Mouse (Mus musculus) embryonic facial prominence, embryonic 15.5 days (tissue): Measurements from ENCODE around the gene Nudt8. TPM values are rescaled to one million over a fixed set of nuclear protein-coding genes. Genes with fewer than 3 reads are reported as not detected.
"Not testable (repeated sequence)": the region's sequence is repeated elsewhere in the genome, so short reads cannot be mapped to it uniquely, and the experiment has no call there.

Source experiments
- ATAC-seq: fragments of 200-750 bp; cut with Nextera tagmentation; 2 replicates; pipeline ENCODE4 v1.8.0; 2017; ENCODE audit warnings: low read depth, moderate TSS enrichment; ENCODE audit not compliant: insufficient number of reproducible peaks, low FRiP score, low TSS enrichment
- H3K27ac ChIP-seq: fragments of 300-500 bp; sonication (generic); replicated peaks from 2 replicates; pipeline ENCODE4 v1.5.1; 2015; ENCODE audit warnings: mild to moderate bottlenecking, inconsistent platforms
- H3K27me3 ChIP-seq: fragments of 300-500 bp; sonication (generic); 2 replicates; pipeline ENCODE4 v1.6.1; 2015; ENCODE audit warnings: inconsistent platforms
- H3K36me3 ChIP-seq: fragments of 300-500 bp; sonication (generic); 2 replicates; pipeline ENCODE4 v1.6.1; 2015; ENCODE audit warnings: mild to moderate bottlenecking, inconsistent platforms
- H3K4me1 ChIP-seq: fragments of 300-500 bp; sonication (generic); 2 replicates; pipeline ENCODE4 v1.6.1; 2015; ENCODE audit warnings: inconsistent platforms
- H3K4me2 ChIP-seq: fragments of 300-500 bp; sonication (generic); replicated peaks from 2 replicates; pipeline ENCODE4 v1.6.1; 2015; ENCODE audit warnings: mild to moderate bottlenecking, inconsistent platforms
- H3K4me3 ChIP-seq: fragments of 300-500 bp; sonication (generic); replicated peaks from 2 replicates; pipeline ENCODE4 v1.5.1; 2015; ENCODE audit warnings: mild to moderate bottlenecking, inconsistent platforms
- H3K9ac ChIP-seq: fragments of 300-500 bp; sonication (generic); 2 replicates; pipeline ENCODE4 v1.6.1; 2015; ENCODE audit warnings: inconsistent platforms
- H3K9me3 ChIP-seq: fragments of 300-500 bp; sonication (generic); replicated peaks from 2 replicates; pipeline ENCODE4 v1.6.1; 2016; ENCODE audit warnings: inconsistent platforms
- WGBS: fragments of 180-500 bp; shearing (Covaris S2); methylation state at CpG from one replicate; pipeline ENCODE4 v1.1.7; 2015; 5-methylcytosine and 5-hydroxymethylcytosine counted together
- polyA plus RNA-seq: library from polyadenylated mRNA; unstranded; fragments of >200 nt; fragmentation: Nextera tagmentation; extraction: Ambion mirVana; gene quantifications from 2 replicates; pipeline ENCODE4 v1.2.1, GENCODE M21; 2015

Nudt8 gene
- polyA plus RNA-seq, 1 experiment from 2014 or later = 35.8 TPM

DNA sequence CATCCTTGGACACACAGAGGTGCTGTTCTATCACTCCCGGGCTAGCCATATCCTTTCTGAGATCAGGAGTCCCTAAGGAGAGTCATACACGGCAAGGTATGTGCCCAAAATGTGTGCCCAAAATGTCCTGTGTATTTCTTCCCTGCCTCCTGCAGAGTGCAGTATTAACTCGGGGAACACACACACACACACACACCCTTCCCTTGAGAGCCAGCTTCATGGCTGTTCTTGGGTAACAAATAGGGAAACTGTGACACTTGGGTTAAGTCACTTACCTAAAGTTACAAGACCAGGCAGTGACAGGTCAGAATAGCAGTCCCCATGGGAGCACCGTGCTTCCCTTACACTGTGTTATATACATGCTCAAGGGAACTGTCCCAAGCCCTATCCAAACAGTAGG, 36.4 kb upstream of the Nudt8 start:
- Histone ChIP-seq H3K9me3 (no peaks in the 10 kb centered on the region), H3K27me3 (no peaks in the 10 kb centered on the region), H3K4me3 (no peak overlapping the region), H3K9ac (no peak overlapping the region), H3K4me1 (no peaks in the 10 kb centered on the region), H3K4me2 (no peak overlapping the region), H3K27ac (no peak overlapping the region), H3K36me3 (no peaks in the 10 kb centered on the region)
- no peak for ATAC-seq
- WGBS = 69% methylated on average over 4 of the region's 4 CpGs

DNA sequence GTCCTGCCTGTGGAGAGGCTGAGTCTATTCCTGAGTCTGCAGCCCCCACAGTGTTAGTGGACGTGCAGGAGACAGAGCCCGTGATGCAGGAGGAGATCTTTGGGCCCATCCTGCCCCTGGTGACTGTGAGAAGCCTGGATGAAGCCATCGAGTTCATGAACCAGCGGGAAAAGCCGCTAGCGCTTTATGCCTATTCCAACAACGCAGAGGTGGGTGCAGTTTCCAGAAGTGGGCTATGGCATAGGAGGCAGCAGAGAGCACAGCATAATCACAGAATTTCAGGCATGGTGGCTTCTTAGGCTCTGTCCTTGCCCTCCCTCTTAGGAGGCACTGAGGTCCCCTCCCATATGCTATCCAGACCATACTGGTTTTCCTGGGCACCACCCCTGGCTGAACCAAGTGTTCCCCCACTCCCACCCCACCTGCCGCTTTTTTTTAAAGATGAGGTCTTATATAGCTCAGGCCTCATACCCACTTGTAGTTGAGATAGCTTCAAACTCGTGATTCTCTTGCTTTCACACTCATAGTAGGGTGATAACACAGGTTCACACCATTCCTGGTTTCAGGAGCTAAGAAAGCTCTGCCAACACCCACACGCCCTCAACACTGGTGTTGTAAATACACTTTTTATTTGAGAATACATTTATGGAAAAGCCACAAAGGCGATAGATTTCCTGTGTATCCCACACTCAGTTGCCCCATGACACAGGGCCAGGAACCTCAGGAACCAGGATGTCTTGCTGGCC, 33.9 kb upstream of the Nudt8 start:
- Histone ChIP-seq H3K4me1 (0 out of 2 replicates have a peak, but pooled peaks cover 1% of the 10 kb centered on the region), H3K4me2 (no peak overlapping the region), H3K9me3 (no peaks in the 10 kb centered on the region), H3K4me3 (no peak overlapping the region), H3K27me3 (no peaks in the 10 kb centered on the region), H3K9ac (no peak overlapping the region), H3K36me3 (no peaks in the 10 kb centered on the region), H3K27ac (no peak overlapping the region)
- ATAC-seq = no peak
- WGBS = 70% methylated on average over 11 of the region's 11 CpGs

DNA sequence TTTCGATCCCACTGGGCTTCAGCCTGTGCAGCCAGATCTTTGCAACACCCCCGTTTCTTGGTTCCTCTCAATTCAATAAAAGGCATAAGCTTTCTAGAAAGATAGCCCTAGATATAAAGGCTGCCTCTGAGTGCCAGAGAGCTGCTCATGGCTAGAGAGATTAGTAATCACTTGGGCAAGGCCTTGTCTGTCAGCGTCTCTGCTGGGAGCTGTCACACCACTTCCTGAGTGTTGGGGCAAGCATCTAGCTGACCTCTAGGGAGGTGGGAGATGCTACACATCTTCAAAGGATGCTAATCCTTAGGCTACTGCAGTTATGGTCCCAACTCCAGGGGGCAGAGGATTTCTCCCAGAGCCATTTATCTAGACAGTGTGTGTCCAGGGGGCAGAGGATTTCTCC, 33.1 kb upstream of the Nudt8 start:
- H3K4me1 ChIP-seq = peaks cover 6% of the 10 kb centered on the region; the same call in 1 of the 2 replicates
- no peak for ATAC-seq
- no peaks in the 10 kb centered on the region for H3K36me3 ChIP-seq
- no peaks in the 10 kb centered on the region for H3K27me3 ChIP-seq
- no peaks in the 10 kb centered on the region for H3K9me3 ChIP-seq
- no peak overlapping the region for H3K4me2 ChIP-seq
- H3K9ac ChIP-seq = no peak overlapping the region
- H3K27ac ChIP-seq = no peak overlapping the region
- no peak overlapping the region for H3K4me3 ChIP-seq
- WGBS = 56% methylated on average over 3 of the region's 3 CpGs

DNA sequence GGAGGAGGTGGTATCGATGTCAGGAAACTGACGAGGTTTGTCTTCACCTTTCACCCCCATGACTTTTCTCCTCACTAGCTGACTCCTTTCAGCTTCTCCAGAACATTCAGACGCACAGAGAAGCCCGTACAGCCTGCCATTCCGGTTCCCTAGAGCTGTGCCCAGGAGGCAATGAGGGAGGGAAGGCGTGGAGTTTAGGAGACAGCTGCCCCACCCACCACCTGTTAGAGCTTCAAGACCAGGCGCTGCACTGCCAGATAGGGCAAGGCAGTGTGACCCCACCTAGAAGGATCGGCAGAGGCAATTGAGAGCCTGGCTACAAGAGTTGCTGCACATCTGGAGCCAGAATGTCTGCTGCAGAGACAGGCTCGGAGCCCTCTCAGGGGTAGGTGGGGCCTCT, 28.2 kb upstream of the Nudt8 start, which contains the start of gene Aldh3b2:
Gene Aldh3b2, plus strand, starts transcription at position 100 of the 400 bp plus-strand sequence.
- 19% methylated on average over 9 of the region's 9 CpGs for WGBS
- Histone ChIP-seq H3K4me3 (no peak within 1 kb of the TSS), H3K4me1 (peaks cover 12% of the 10 kb centered on the region), H3K27me3 (no peaks in the 10 kb centered on the region), H3K9me3 (no peaks in the 10 kb centered on the region), H3K4me2 (peak within 1 kb of the TSS; percentile 12; the same call in 1 of the 2 replicates), H3K27ac (peak within 1 kb of the TSS; percentile 65), H3K36me3 (no peaks in the 10 kb centered on the region), H3K9ac (no peak within 1 kb of the TSS)
- ATAC-seq = peak; percentile 40; the same call in 1 of the 2 replicates

DNA sequence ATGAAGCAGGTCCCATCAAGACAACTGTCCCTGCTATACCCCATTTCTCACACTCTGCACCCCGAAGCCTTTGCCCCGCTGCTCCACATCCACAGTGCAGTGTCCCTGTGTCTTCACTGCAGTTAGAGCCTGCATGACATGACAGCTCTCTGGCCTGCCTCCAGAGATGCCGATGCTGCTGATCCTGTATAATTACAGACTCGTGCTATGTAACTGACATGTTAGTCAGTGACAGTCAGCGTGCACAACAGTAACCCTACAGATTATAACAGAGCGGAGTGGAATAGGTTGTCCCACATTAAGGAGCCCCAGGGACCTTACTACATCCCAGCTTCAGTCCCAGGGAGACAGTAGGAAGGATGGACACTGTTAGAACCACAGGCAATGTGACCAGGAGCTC, 25.8 kb upstream of the Nudt8 start:
- H3K4me1 ChIP-seq = peaks cover 12% of the 10 kb centered on the region
- not testable (repeated sequence) for H3K9me3 ChIP-seq, H3K9ac ChIP-seq, H3K27me3 ChIP-seq, H3K4me3 ChIP-seq, H3K4me2 ChIP-seq, ATAC-seq, H3K36me3 ChIP-seq, H3K27ac ChIP-seq
- WGBS = 58% methylated on average over 6 of the region's 6 CpGs

DNA sequence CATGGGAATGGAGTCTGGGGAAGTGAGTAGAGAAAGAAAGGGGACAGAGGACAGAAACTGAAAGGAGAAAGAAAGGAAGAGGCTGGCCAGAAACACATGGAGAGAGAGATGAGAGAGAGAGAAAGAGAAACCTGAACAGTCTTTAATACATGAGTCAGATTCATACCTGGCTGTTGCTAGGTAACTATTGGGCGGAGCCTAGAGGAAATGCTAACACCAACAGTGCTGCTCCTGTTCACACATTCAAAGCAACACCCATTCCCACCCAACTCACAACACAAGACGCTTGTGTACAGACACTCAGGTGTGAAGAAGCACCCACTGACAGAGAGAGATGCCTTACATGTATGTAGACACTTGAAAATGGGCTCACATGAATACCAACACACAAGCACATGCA, 24.5 kb upstream of the Nudt8 start:
- Histone ChIP-seq H3K36me3 (no peaks in the 10 kb centered on the region), H3K9ac (no peak overlapping the region), H3K4me3 (no peak overlapping the region), H3K27me3 (no peaks in the 10 kb centered on the region), H3K4me2 (no peak overlapping the region), H3K4me1 (peaks cover 16% of the 10 kb centered on the region), H3K27ac (no peak overlapping the region), H3K9me3 (no peaks in the 10 kb centered on the region)
- ATAC-seq = no peak
- WGBS = 55% methylated on average over 2 of the region's 2 CpGs

DNA sequence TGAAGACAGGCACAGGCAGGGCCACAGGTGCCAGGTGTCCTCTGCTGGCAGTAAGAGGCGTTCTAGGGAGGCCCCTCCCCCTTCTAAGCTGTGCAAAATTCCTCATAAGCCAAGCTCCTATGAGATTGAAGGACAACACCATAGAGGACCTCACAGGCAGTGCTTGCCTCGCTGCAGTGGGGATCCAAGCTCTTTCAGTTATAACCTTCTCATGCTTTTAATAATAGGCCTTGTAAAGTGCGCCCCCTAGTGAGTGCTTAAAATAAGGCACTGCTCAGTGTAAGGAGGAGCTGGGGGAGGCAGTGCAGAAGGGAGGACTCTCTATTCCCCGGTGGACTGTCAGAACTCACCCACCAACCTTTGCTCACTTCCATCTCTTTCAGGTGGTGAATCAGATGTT, 20.1 kb upstream of the Nudt8 start:
- WGBS = 11% methylated on average over 4 of the region's 4 CpGs
- no peaks in the 10 kb centered on the region for H3K9me3 ChIP-seq
- H3K27ac ChIP-seq = no peak overlapping the region
- ATAC-seq = peak; percentile 70
- no peak overlapping the region for H3K4me3 ChIP-seq
- H3K4me1 ChIP-seq = peaks cover 8% of the 10 kb centered on the region
- H3K4me2 ChIP-seq = no peak overlapping the region
- H3K27me3 ChIP-seq = no peaks in the 10 kb centered on the region
- H3K9ac ChIP-seq = no peak overlapping the region
- H3K36me3 ChIP-seq = no peaks in the 10 kb centered on the region

DNA sequence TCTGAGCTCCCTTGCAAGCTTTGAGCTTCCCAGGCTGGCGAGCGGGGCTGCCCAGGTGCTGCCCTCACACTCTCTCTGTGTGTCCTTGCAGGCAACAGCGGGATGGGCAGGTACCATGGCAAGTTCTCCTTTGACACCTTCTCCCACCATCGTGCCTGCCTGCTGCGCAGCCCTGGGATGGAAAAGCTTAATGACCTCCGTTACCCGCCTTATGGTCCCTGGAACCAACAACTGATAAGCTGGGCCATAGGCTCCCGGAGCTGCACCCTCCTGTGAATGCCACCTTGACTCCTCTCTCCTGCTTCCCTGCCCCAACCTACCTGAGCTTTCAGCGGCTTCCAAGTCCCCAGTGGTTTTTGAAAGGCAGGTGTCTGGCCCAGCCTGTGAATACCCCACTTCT, 19.5 kb upstream of the Nudt8 start:
- Histone ChIP-seq H3K27me3 (no peaks in the 10 kb centered on the region), H3K4me1 (peaks cover 8% of the 10 kb centered on the region), H3K4me3 (no peak overlapping the region), H3K9me3 (no peaks in the 10 kb centered on the region), H3K4me2 (no peak overlapping the region), H3K27ac (no peak overlapping the region), H3K9ac (no peak overlapping the region), H3K36me3 (no peaks in the 10 kb centered on the region)
- ATAC-seq = no peak
- WGBS = 78% methylated on average over 9 of the region's 9 CpGs

DNA sequence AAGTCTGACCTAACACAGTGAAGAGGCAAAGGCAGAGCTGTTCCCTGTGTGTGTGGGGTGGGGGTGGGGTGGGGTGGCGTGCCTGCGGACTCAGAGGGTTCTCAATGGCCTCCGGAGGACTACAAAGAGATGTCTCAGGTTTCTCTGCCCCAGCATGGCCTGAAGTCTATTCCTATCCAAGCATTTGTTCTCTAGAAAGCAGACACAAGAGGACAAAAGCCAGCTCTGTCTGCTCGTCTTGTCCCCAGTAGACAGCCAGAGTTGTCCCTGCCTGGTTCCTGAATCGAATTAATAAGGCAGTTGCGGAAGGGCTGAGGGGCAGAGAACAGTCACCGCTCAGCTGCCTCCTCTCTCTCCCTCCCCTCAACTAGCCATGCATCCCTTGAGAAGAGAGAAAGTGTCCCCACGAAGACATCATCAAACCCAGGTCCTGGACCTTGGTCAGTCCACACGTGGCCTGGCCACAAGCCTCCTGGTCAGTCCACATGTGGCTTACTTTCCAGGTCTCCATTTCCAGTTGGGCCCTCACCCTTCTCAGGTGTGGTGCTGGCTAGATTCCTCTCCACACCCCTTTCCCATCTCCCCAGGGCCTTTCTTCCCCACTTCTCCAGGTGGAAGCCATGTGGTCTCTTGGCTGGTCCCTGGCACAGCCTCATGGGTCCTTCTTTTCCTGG, 16.7 kb upstream of the Nudt8 start:
- no peaks in the 10 kb centered on the region for H3K9me3 ChIP-seq
- H3K4me3 ChIP-seq = no peak overlapping the region
- no peaks in the 10 kb centered on the region for H3K36me3 ChIP-seq
- H3K4me2 ChIP-seq = no peak overlapping the region
- 36% methylated on average over 9 of the region's 9 CpGs for WGBS
- 0 out of 2 replicates have a peak overlapping the region, but pooled peaks have one; percentile 6 for H3K27ac ChIP-seq
- no peak overlapping the region for H3K9ac ChIP-seq
- peaks cover 20% of the 10 kb centered on the region for H3K4me1 ChIP-seq
- no peak for ATAC-seq
- H3K27me3 ChIP-seq = no peaks in the 10 kb centered on the region

DNA sequence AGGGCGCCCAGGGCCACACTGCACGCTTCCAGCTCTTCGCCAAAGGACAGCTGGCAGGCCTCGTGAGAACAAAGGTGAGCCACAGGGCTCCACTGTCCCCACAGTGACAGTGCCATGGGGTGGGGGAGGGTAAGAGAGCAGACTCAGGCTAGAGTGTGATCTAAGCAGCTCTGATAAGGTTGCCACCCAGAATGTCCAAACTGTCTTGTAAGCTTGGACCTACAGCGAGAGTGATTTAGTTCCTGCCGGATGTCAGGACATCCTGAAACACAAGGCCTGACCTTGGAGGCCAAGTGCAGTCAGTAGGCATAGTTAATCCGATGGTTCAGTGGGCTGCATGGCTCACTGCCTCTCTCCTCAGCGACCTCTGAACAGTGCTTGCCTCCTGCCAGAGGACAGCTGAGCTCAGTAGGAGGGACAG, 15.1 kb upstream of the Nudt8 start:
- no peak for ATAC-seq
- 47% methylated on average over 8 of the region's 8 CpGs for WGBS
- no peaks in the 10 kb centered on the region for H3K9me3 ChIP-seq

DNA sequence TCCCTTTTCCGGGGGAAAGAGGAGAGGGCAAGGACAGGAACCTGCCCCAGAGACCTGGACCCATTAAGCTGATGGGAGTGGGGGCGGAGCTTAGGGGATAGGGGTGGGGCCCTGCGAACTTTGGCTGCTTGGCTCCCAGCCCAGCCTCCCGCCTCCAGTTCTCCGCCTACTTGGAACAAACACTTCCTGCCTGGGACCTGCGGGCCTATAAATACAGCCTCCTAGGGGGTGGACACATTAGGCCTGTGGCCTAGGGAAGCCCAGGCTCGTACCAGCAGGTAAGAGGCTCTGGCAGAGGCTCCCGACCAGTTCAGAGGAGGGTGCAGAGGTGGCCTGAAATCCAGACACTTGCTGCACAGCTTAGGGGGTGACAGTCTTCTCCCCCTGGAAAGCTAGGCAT, 14.0 kb upstream of the Nudt8 start, which contains the start of gene Acy3:
Gene Acy3, plus strand, starts transcription at position 237 of the 400 bp plus-strand sequence.
- no peaks in the 10 kb centered on the region for H3K9me3 ChIP-seq
- H3K27me3 ChIP-seq = no peaks in the 10 kb centered on the region
- no peak for ATAC-seq
- no peaks in the 10 kb centered on the region for H3K36me3 ChIP-seq
- H3K4me1 ChIP-seq = peaks cover 16% of the 10 kb centered on the region
- H3K4me2 ChIP-seq = peak within 1 kb of the TSS; percentile 26
- no peak within 1 kb of the TSS for H3K9ac ChIP-seq
- WGBS = 9% methylated on average over 8 of the region's 8 CpGs
- H3K27ac ChIP-seq = peak within 1 kb of the TSS; percentile 24; the same call in 1 of the 2 replicates
- no peak within 1 kb of the TSS; the same call in 1 of the 2 replicates for H3K4me3 ChIP-seq

More for the DNA sequence above, 15.1 kb upstream of the Nudt8 start:
- Histone ChIP-seq H3K36me3 (no peaks in the 10 kb centered on the region), H3K4me1 (peaks cover 16% of the 10 kb centered on the region), H3K9ac (no peak overlapping the region), H3K27ac (0 out of 2 replicates have a peak overlapping the region, but pooled peaks have one; percentile 24), H3K4me2 (no peak overlapping the region), H3K4me3 (no peak overlapping the region), H3K27me3 (no peaks in the 10 kb centered on the region)
